Mouse (Mus musculus) right cerebral cortex, adult 2 months (tissue): ENCODE measurements around the gene H1f0.

ENCODE experiments used
- DNase-seq, 2 experiments: peaks; one replicate each; pipeline ENCODE4 v3.0.0; 2021 to 2022; ENCODE audit warnings: low spot score in 2 of 2

Gene H1f0

DNA sequence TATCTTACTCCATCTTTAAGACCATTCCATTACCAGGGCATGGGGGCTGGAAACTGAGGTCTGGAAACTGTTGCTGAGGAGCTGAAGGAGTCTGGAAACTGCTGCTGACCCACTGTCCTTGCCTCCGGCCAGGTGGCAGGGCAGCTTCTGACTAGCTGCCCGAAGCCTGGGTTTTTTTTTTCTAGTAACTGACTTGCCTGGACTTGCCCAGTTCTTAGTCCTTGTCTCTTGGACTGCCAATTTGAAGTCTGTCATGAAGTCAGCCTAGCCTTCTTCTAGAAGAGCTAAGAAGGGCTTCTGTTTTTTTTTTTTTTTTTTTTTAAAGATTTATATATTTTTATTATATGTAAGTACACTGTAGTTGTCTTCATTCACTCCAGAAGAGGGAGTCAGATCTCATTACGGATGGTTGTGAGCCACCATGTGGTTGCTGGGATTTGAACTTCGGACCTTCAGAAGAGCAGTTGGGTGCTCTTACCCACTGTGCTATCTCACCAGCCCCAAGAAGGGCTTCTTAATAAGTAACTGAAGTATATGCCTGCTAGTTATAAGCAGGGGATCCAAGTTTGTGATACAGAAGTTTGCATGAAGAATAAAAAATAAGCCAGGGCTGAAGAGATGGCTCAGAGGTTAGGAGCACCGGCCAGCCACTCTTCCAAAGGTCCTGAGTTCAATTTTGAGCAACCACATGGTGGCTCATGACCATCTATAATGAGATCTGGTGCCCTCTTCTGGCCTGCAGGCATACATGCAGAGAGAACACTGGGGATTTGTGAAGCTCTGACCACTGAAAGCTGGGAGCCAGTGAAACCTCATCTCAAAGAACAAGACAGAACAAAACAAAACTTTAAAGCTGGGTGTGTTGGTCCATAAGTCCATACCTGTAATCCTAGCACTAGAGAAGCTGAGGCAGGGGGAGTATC, 43.1 kb downstream of the H1f0 start:
- DNase-seq: peak in 1 of 2 experiments; percentile 43

DNA sequence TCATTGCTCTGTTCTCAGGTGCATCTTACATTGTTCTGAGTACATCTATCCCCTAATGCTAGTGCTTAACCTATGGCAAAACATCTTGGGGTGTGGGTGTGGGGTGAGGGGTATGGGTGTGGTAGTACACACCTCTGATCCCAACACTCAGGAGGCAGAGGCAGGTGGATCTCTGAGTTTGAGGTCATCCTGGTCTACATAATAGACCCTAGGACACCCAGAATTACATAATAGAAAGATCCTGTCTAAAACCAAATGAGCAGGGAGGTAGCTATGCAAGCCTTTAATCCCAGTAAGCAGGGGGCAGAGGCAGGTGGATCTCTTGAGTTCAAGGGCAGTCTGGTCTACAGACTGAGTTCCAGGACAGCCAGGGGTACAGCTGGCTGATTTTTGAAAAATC, 45.5 kb downstream of the H1f0 start:
- no peak for DNase-seq

DNA sequence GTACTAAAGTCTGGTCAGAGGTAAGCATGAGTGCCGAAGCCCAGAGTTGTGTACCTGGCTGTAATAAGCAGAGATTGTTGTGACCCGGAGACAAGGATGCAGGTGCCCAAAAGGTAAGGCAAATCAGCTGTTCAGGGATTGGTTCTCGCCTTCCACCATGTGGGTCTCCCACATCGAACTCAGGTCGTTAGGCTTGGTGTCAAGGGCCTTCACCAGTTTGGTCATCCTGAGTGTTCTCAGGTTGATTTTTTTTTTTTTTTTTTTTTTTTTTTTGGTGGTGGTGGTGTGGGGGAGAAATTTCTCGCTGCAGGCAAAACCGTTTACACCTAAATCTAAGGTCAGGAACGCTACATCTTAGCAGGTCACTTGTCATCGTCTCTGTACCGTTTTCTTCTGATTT, 46.2 kb downstream of the H1f0 start:
- DNase-seq: no peak

DNA sequence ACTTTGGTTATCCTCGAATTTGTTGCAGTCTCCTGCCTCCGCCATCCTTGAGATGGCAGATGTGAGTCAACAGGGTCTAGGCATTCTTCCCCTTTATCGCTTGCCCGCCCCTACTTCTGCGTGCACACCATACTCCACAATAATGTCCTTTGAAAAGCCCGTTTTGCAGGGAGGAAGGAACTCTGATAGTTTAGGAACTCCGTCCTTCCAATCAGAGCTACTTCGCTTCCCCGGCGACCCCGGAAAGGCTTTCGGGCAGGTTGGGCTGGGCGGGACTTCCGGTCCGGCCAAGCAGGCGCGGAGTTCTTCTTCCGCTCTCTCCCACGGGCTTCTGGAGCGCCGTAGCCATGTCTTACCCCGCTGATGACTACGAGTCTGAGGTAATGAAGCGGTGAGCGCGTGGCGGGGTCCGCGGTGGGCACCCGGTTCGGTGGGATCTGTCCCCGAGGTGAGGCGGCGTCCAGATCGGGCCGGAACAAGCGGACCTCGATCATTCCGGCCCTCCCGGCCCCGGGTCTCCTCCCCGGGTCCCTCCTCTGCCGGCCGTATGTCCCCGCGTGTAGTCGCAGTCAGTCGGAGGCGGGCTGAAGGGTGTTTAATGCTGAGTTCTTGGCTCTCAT, 46.8 kb downstream of the H1f0 start, which contains the start of gene Eif3l:
Gene Eif3l (plus strand): TSS at position 267 of the 620 bp plus-strand sequence.
- DNase-seq: peak; percentile 88 to 90

DNA sequence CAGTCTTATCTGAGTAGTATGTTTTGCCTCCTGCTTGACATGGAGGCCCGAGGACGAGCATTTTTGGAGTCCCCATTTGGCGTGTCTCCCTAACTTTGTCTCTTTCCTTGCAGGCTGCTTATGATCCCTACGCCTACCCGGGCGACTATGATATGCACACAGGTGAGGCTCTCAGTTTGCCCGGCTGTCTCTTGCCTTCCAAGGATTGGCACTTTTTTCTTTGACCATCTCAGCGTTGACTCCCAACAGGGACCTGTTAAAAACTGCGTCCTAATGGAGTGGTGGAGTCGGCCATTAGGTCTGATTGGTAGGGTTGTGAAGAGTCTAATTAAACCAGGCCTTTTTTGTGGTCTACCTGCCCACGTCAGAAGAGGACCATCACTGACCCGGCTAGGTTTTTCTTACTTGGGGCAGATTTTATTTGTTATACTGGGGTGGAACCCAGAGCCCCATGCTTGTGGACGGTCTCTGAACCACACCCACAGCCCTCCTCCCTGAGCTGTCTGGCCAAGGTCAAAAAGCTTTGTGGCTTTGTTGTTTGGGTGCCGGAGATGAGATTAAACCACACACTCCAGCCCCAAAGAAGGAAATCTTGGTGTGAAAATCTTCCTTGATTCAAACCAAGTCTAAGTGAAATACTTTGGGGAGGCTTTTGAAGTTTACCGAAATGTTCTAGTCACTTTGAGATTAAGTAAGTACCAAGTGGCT, 47.6 kb downstream of the H1f0 start:
- DNase-seq: no peak

DNA sequence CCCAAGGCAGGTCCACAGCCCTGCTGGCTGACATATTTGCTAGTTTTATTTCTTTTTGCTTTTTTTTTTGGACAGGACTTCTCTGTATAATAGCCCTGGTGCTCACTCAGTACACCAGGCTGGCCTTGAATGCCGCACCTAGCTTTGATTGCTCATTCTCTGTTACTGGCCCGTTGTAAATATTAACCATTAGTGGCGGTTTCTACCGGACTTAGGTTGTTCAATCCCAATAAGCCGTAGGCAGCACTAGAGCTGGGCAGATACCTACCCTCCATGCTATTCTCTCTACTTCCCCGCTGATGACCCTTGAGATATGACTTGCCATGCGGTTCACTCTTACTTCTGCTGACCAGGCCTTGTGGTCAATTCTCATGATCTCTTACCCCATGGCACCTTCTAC, 51.3 kb downstream of the H1f0 start:
- no peak for DNase-seq
